Mouse (Mus musculus): ENCODE results near the gene Zfp663. TPM values are rescaled to one million over a fixed set of nuclear protein-coding genes. Genes with fewer than 3 reads are reported as not detected.

Gene Zfp663
- polyA plus RNA-seq (2012; fragmentation: generic; extraction: Trizol) = not detected

GRCm38 (mm10) chr2:165368496-165368895, at the start of gene Zfp663:
TSS of gene Zfp663 (minus strand) at chr2:165368729.
- Histone ChIP-seq H3K79me2 (ENCODE audit: control insufficient read depth, insufficient read depth) (no peaks in the 10 kb centered on the region), H3K4me3 (no peak within 1 kb of the TSS), H3K4me2 (ENCODE audit: low read depth) (peak within 1 kb of the TSS; percentile 61), H3K27me3 (ENCODE audit: control insufficient read depth, insufficient read depth, insufficient read length) (peaks cover 19% of the 10 kb centered on the region), H3ac (ENCODE audit: control insufficient read depth, insufficient read length) (no peak within 1 kb of the TSS), H3K36me3 (ENCODE audit: control insufficient read depth, insufficient read depth) (no peaks in the 10 kb centered on the region)
- TF ChIP-seq MYOG (IDR thresholded peaks at IDR 0.05; ENCODE audit: control insufficient read depth in 1 of 3, insufficient read depth in 1 of 3, insufficient read length in 2 of 3, low read depth in 2 of 3) (no peak), POLR2AphosphoS2 (IDR thresholded peaks at IDR 0.05; ENCODE audit: insufficient read length, low read depth) (no peak), REST (IDR thresholded peaks at IDR 0.05; ENCODE audit: insufficient read depth, insufficient read length) (no peak)

- peaks cover 28% of the 10 kb centered on the region for H3K27me3 ChIP-seq (ENCODE audit: control insufficient read depth, insufficient read depth, insufficient read length)
- H3K4me3 ChIP-seq = no peak overlapping the region
- H3K36me3 ChIP-seq (ENCODE audit: control insufficient read depth, insufficient read depth) = no peaks in the 10 kb centered on the region
- no peaks in the 10 kb centered on the region for H3K79me2 ChIP-seq (ENCODE audit: control insufficient read depth, insufficient read depth)
- TF ChIP-seq MYOG (IDR thresholded peaks at IDR 0.05; ENCODE audit: control insufficient read depth in 1 of 3, insufficient read depth in 1 of 3, insufficient read length in 2 of 3, low read depth in 2 of 3) (no peak), MAX (IDR thresholded peaks at IDR 0.05; ENCODE audit: low read depth) (no peak), E2F4 (IDR thresholded peaks at IDR 0.05; ENCODE audit: insufficient read depth) (no peak), USF1 (IDR thresholded peaks at IDR 0.05; ENCODE audit: low read depth) (no peak), CEBPB (IDR thresholded peaks at IDR 0.05; ENCODE audit: insufficient read depth, poor library complexity, severe bottlenecking) (no peak), POLR2A (IDR thresholded peaks at IDR 0.05; ENCODE audit: insufficient read length, low read depth) (no peak), TCF12 (IDR thresholded peaks at IDR 0.05; ENCODE audit: insufficient read depth, poor library complexity, severe bottlenecking) (no peak), TCF3 (IDR thresholded peaks at IDR 0.05; ENCODE audit: insufficient read length, low read depth) (no peak), MYOD1 (IDR thresholded peaks at IDR 0.05; ENCODE audit: control insufficient read depth in 1 of 3, insufficient read length in 2 of 3, low read depth in 2 of 3) (no peak), POLR2AphosphoS2 (IDR thresholded peaks at IDR 0.05; ENCODE audit: insufficient read length, low read depth) (no peak), REST (IDR thresholded peaks at IDR 0.05; ENCODE audit: insufficient read depth, insufficient read length) (no peak), SRF (IDR thresholded peaks at IDR 0.05; ENCODE audit: control insufficient read depth, insufficient read length, low read depth) (no peak)
- H3ac ChIP-seq (ENCODE audit: control insufficient read depth, insufficient read length) = no peak overlapping the region
- no peak overlapping the region for H3K4me2 ChIP-seq (ENCODE audit: low read depth)
Measured at GRCm38 (mm10) chr2:165417291-165417690, 48.8 kb upstream of the Zfp663 start.

GRCm38 (mm10) chr2:165415795-165416194, 47.3 kb upstream of the Zfp663 start:
- no peak for TF ChIP-seq MAX (IDR thresholded peaks at IDR 0.05; ENCODE audit: low read depth)
- no peak for TF ChIP-seq POLR2A (IDR thresholded peaks at IDR 0.05; ENCODE audit: insufficient read length, low read depth)
- no peak for TF ChIP-seq USF1 (IDR thresholded peaks at IDR 0.05; ENCODE audit: low read depth)
- no peak for TF ChIP-seq SRF (IDR thresholded peaks at IDR 0.05; ENCODE audit: control insufficient read depth, insufficient read length, low read depth)
- no peak for TF ChIP-seq REST (IDR thresholded peaks at IDR 0.05; ENCODE audit: insufficient read depth, insufficient read length)
- TF ChIP-seq CEBPB (IDR thresholded peaks at IDR 0.05; ENCODE audit: insufficient read depth, poor library complexity, severe bottlenecking) = no peak
- no peak for TF ChIP-seq MYOG (IDR thresholded peaks at IDR 0.05; ENCODE audit: control insufficient read depth in 1 of 3, insufficient read depth in 1 of 3, insufficient read length in 2 of 3, low read depth in 2 of 3)
- no peak for TF ChIP-seq TCF3 (IDR thresholded peaks at IDR 0.05; ENCODE audit: insufficient read length, low read depth)
- no peak for TF ChIP-seq POLR2AphosphoS2 (IDR thresholded peaks at IDR 0.05; ENCODE audit: insufficient read length, low read depth)
- TF ChIP-seq TCF12 (IDR thresholded peaks at IDR 0.05; ENCODE audit: insufficient read depth, poor library complexity, severe bottlenecking) = no peak
- no peak for TF ChIP-seq E2F4 (IDR thresholded peaks at IDR 0.05; ENCODE audit: insufficient read depth)
- TF ChIP-seq MYOD1 (IDR thresholded peaks at IDR 0.05; ENCODE audit: control insufficient read depth in 1 of 3, insufficient read length in 2 of 3, low read depth in 2 of 3) = no peak

GRCm38 (mm10) chr2:165415141-165415721, 46.7 kb upstream of the Zfp663 start:
- TF ChIP-seq CEBPB (IDR thresholded peaks at IDR 0.05; ENCODE audit: insufficient read depth, poor library complexity, severe bottlenecking) (no peak), MYOG (IDR thresholded peaks at IDR 0.05; ENCODE audit: control insufficient read depth in 1 of 3, insufficient read depth in 1 of 3, insufficient read length in 2 of 3, low read depth in 2 of 3) (no peak), MYOD1 (IDR thresholded peaks at IDR 0.05; ENCODE audit: control insufficient read depth in 1 of 3, insufficient read length in 2 of 3, low read depth in 2 of 3) (no peak), POLR2AphosphoS2 (IDR thresholded peaks at IDR 0.05; ENCODE audit: insufficient read length, low read depth) (no peak), SRF (IDR thresholded peaks at IDR 0.05; ENCODE audit: control insufficient read depth, insufficient read length, low read depth) (no peak), REST (IDR thresholded peaks at IDR 0.05; ENCODE audit: insufficient read depth, insufficient read length) (no peak), USF1 (IDR thresholded peaks at IDR 0.05; ENCODE audit: low read depth) (no peak), MAX (IDR thresholded peaks at IDR 0.05; ENCODE audit: low read depth) (no peak), POLR2A (IDR thresholded peaks at IDR 0.05; ENCODE audit: insufficient read length, low read depth) (no peak), TCF3 (IDR thresholded peaks at IDR 0.05; ENCODE audit: insufficient read length, low read depth) (no peak), TCF12 (IDR thresholded peaks at IDR 0.05; ENCODE audit: insufficient read depth, poor library complexity, severe bottlenecking) (no peak), E2F4 (IDR thresholded peaks at IDR 0.05; ENCODE audit: insufficient read depth) (no peak)
- peaks cover 28% of the 10 kb centered on the region for H3K27me3 ChIP-seq (ENCODE audit: control insufficient read depth, insufficient read depth, insufficient read length)
- no peaks in the 10 kb centered on the region for H3K79me2 ChIP-seq (ENCODE audit: control insufficient read depth, insufficient read depth)
- H3K36me3 ChIP-seq (ENCODE audit: control insufficient read depth, insufficient read depth) = no peaks in the 10 kb centered on the region
- H3ac ChIP-seq (ENCODE audit: control insufficient read depth, insufficient read length) = no peak overlapping the region
- no peak overlapping the region for H3K4me3 ChIP-seq
- H3K4me2 ChIP-seq (ENCODE audit: low read depth) = no peak overlapping the region

More at GRCm38 (mm10) chr2:165415795-165416194, 47.3 kb upstream of the Zfp663 start:
- no peak overlapping the region for H3K4me2 ChIP-seq (ENCODE audit: low read depth)
- peaks cover 28% of the 10 kb centered on the region for H3K27me3 ChIP-seq (ENCODE audit: control insufficient read depth, insufficient read depth, insufficient read length)
- H3K4me3 ChIP-seq = no peak overlapping the region
- H3K79me2 ChIP-seq (ENCODE audit: control insufficient read depth, insufficient read depth) = no peaks in the 10 kb centered on the region
- H3K36me3 ChIP-seq (ENCODE audit: control insufficient read depth, insufficient read depth) = no peaks in the 10 kb centered on the region
- no peak overlapping the region for H3ac ChIP-seq (ENCODE audit: control insufficient read depth, insufficient read length)
